Mouse (Mus musculus): ENCODE results near the gene Ptpa. TPM values are rescaled to one million over a fixed set of nuclear protein-coding genes. Genes with fewer than 3 reads are reported as not detected.

Ptpa gene
- total RNA-seq, 2 experiments from 2014 or later: 61.0 to 127 TPM

DNA sequence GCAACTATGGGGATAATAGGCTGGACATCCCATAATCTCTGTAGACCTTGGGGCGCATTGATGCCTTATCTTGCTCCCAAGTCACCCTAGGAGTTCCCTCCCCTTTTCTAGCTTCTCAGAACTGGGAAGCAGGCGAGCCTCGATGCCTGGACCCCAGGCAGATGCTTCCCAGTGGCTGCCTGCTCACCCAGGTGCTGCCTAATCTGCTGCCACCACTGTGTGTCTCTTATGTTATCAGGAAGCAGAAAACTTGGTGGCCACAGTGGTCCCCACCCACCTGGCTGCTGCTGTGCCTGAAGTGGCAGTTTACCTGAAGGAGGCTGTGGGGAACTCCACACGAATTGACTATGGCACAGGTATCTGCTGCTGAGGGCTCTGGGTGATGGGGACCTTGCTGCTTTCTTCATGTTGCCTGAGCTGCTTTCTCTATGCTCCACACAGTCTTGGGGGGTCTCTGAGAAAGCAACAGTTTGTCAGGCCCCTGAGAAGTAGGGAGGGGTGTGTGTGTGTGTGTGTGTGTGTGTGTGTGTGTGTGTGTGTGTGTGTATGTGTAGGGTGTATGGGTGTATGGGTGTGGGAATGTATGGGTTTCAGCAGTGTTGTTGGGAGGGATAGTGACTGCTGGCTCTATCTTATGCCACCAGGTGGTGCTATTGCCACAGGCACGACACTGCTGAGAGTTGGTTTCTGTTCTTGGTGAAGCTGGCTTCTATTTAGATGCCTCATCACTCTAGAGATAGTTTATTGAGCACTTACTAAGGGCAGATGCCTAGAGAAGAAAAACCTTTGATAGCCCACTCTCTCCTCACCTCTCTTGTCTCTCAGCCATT, 19.7 kb downstream of the Ptpa start:
- ATAC-seq (replicated peaks; ENCODE audit: poor library complexity, severe bottlenecking): peak; percentile 83

GRCm38 (mm10) chr2:30436156-30436545, 20.3 kb downstream of the Ptpa start:
- no peak for ATAC-seq (replicated peaks; ENCODE audit: poor library complexity, severe bottlenecking)

DNA sequence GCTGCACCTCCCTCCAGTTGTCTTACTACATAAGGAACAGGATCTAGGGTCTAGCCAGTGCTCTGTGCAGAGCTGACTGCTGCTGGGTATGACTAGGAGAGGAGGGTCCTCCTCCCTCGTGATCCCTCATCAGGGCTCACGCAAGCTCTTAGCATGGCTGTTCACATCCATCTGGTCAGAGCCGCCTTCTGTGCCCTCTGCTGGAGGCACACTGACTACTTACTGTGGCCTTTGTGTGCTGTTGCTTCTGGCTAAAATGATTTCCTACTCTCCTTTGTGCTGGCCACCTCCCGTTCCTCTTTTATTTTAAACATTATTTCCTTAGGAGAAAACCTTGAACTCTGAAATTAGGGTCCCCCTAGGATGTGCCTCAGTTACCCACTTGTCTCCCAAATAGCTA, 21.0 kb downstream of the Ptpa start:
- no peak for ATAC-seq (replicated peaks; ENCODE audit: poor library complexity, severe bottlenecking)

- no peak for ATAC-seq (replicated peaks; ENCODE audit: poor library complexity, severe bottlenecking)
These were observed 22.0 kb downstream of the Ptpa start for GRCm38 (mm10) chr2:30437791-30438190.

GRCm38 (mm10) chr2:30439631-30440030, 23.8 kb downstream of the Ptpa start:
- ATAC-seq (replicated peaks; ENCODE audit: poor library complexity, severe bottlenecking): no peak

DNA sequence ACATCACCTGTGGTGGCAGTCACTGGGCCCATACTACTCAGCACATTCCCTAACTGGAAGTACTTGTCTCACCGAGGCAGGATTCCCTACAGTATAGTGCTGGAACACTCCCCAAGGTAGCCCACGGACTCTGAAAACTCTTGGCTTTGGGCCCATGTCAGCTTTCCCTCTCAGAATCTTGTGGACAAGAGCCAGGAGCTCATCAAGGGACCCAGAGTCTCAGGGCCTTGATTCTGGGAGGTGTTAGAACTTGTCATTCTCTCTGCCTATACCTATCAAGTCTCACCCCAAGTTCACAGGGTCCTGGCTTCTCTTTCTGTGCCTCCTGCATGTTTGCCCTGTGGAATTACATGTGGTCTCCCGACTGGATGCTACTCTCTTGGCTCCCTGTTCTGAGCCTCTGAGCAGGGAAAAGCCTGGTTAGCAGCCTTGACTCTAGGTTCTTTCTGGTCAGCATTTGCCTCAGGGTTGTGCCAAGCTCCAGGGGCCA, 24.4 kb downstream of the Ptpa start:
- no peak for ATAC-seq (replicated peaks; ENCODE audit: poor library complexity, severe bottlenecking)

DNA sequence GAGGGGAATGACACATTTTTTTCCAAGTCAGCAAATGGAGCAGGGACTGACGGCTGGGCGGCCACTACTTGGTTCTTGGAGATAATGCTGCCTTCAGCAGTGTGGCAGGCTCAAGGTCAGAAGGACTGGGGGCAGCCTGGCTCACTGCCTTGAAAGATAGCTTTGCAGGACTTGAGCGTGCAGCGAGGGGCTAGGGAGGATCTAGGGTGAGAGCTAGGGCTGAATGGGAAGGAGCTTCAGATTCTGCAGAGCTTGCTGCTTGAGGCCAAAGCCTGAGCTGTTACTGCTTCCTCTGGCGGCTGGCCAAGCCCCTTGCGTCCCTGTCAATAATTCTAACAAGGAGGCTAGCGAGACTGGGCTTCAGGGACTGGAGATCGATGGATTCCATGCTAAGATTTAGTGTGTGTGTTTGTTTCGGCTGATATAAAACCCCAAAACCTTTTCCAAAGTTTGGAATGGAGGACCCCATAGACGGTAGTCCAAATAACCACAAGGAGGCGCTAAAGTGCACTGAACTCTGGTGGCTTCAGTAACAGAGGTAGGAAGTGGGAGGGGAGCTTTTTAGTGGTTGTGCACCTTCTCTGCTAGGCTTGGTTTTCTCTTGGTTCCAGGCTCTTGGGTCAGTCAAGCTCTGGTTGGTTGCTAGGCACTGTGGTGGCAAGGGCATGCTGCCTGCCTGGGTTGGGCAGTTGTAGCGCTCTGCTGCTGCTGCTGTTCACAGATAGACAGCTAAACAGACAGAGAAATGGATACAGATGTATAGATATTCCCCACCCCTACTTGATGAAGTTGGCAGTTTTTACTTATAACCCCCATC, 25.1 kb downstream of the Ptpa start:
- peak; percentile 75 for ATAC-seq (replicated peaks; ENCODE audit: poor library complexity, severe bottlenecking)

DNA sequence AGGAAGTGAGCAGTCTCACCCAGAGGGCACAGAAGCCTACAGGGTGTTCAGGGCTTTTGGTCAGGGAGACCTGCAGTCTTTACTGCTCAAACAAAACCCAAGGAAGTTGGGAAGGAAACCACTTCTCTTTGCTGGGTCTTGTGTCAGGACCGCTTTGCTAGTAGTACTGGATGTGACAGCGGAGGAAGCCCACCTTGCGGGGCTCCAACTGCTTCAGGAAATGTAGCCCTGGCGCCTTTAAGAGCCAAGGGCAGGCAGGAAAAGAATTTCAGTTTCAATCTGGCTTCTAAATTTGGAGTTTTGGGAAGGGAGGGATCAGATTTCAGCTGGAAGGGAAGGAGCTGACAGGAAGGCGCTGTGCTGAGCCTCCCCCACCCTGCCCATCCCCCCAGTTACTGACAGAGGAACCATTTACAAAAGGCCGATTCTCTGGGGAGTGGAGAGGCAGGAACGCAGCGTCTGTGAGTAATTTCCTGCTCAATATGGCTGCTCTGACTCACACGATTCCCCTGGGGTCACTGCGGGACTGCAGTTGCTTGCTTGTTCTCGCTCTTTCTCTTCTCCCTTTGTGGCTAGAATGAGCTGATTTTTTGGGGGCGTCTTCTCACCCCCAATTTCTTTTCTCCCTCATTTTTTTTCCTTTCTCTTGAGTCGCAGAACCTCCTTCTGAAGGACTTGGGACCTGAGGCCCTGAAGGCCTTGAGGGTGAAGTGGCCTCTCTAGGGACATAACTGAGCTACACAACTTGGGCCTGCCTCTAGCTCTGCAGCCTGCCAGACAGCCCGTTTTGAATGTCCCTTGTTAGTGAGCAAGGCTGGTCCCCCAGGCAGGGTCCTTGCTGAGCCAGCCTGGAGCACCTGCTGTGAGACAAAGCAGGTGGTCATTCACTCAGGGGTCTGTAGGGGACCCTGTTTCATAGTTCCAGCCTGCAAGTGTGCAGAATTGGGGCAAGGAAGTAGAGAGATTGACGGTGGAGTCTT, 26.0 kb downstream of the Ptpa start:
- ATAC-seq (replicated peaks; ENCODE audit: poor library complexity, severe bottlenecking): peak; percentile 64

DNA sequence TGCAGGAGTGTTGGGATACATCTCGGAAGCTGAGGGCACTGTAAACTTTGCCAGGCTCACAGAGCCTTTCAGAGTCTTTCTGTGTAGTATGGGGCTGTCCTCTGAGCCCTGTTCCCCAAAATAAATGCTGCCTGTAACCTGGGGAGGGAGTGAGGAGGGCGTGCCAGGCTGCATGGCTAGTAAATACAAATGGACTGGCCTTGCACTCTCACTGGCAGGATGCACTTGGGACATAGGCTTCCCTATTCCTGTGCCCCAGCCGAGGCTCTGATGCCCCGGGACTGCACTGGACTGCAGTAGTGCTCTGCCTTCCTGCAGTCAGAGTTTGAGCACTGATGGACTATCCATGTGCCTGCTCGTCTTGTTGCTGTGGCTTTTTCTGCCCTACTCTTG, 26.7 kb downstream of the Ptpa start:
- no peak for ATAC-seq (replicated peaks; ENCODE audit: poor library complexity, severe bottlenecking)

DNA sequence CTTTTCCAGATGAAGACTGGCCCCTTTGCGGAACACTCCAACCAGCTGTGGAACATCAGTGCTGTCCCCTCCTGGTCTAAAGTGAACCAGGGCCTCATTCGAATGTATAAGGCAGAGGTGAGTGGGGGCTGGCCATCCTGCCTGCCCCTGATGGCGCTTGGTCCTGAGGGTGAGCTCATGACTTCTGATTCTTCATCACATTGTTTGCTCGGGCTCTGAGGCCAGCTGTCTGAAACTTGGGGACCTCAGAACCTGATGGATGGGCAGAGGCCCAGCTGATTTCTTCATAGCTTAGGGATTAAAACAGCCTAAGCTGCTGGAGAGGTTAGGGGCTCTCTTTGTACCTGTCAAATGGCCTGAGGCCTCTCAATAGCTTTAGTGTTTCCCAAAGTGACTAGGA, 27.4 kb downstream of the Ptpa start:
- no peak for ATAC-seq (replicated peaks; ENCODE audit: poor library complexity, severe bottlenecking)

DNA sequence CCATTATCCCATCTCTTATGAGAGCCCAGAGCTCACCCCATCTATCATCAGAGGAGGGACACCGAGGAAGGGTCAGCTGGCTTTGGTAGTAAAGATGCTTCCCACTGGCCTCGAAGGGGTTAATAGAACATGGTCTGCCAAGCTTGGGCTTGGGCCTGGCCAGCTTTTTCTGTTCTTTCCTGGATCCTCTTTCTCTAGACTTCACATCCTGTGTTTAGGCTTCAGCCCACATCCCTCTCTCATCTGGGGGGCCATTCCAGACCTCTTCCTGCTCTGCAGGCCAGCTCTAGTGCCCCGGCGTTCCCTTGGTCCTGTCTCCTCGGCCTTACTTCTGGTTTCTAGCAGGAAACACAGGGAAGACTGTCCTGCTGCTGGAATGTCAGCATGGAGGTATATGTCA, 28.2 kb downstream of the Ptpa start:
- no peak for ATAC-seq (replicated peaks; ENCODE audit: poor library complexity, severe bottlenecking)

DNA sequence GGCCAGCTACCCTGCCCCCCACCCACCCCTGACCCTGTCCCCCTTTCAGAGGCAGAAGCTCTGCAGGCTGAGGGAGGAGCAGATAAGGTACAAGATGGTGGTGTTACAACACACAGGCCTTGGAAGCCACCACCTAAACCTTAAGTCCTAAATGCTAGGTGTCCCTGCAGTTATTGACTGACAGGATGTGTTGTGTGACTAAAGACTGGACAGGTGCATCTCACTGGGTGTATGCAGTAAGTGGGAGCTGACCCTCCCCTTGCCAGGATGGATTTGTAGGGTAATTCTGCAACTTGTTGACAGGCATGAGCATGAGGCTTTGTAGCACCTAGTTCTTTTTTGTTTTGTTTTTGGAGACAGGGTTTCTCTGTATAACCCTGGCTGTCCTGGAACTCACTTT, 28.6 kb downstream of the Ptpa start:
- ATAC-seq (replicated peaks; ENCODE audit: poor library complexity, severe bottlenecking): no peak

DNA sequence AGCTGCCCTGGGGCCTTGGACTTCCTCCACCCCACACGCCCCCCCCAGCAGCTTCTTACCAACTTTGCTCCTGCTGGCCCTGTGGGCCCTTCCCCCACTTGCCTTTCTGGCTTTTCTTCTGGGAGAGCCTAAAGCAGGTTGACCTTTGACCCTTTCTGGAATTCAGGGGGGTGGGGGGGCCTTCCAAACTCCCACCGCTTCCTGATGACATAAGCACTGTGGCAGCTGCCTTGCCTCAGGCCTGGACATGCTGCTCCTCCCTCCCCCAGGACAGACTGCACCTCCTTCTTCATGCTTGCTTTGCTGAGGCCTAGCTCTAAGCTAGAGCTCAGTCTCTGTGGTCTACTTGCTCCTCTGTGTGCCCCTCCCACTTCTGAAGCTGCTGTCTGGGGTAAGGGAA, 29.5 kb downstream of the Ptpa start:
- ATAC-seq (replicated peaks; ENCODE audit: poor library complexity, severe bottlenecking): no peak

- no peak for ATAC-seq (replicated peaks; ENCODE audit: poor library complexity, severe bottlenecking)
These were observed 31.3 kb downstream of the Ptpa start for GRCm38 (mm10) chr2:30446891-30447826.

- no peak for ATAC-seq (replicated peaks; ENCODE audit: poor library complexity, severe bottlenecking)
These were observed 32.5 kb downstream of the Ptpa start for GRCm38 (mm10) chr2:30448371-30448770.

DNA sequence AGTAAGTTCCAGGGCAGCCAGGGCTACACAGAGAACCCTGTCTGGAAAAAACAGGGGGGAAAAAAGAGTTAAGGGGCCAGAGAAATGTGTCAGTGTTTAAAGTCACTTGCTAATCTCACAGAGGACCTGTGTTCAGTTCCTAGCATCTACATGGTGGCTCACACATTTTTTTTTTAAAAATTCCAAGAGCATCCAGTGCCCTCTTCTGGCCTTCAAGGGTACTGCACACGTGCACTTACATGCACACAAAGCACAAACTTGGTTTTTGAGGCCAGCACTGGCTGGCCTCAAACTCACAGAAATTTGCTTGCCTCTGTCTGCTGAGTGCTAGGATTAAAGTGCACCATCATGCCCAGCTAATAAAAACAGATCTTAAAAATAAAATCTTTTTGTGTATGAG, 34.7 kb downstream of the Ptpa start:
- no peak for ATAC-seq (replicated peaks; ENCODE audit: poor library complexity, severe bottlenecking)

DNA sequence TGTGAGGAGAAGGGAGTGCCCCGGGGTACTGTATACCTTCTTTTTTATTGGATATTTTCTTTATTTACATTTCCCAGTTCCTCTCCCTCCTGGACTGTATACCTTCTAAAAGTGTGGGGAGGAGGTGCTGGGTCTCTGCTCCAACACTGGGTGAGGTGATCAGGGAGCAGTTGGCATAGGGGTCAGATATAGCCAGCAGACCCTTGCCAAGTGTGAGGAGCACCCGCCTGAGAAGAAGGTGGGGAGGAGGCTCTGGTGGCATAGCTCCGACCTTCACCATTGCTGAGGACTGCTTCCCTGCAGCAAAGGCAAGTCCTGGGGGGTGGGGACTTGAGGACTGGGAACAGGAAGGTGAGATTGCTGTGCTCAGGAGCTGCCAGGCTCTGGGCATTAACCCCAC, 35.7 kb downstream of the Ptpa start:
- no peak for ATAC-seq (replicated peaks; ENCODE audit: poor library complexity, severe bottlenecking)

DNA sequence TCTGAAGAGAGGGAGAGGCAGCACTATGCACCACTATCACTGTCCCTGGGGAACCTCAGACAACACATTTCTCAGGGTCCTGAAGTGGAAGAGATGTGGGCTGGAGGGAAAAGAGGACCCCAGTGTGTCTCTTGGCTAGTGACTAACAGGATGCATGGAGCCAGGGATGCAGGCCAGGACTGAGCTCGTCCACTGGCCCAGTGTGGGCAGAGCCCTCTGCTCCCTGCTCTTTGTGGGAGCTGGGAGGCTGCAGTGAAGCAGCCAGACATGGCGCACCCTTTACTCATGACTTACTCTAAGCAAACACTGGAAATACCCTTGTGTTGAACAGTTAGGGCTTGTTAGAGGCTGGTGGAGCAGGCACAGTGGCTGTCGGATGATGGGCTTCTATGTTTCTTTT, 37.7 kb downstream of the Ptpa start:
- ATAC-seq (replicated peaks; ENCODE audit: poor library complexity, severe bottlenecking): no peak

DNA sequence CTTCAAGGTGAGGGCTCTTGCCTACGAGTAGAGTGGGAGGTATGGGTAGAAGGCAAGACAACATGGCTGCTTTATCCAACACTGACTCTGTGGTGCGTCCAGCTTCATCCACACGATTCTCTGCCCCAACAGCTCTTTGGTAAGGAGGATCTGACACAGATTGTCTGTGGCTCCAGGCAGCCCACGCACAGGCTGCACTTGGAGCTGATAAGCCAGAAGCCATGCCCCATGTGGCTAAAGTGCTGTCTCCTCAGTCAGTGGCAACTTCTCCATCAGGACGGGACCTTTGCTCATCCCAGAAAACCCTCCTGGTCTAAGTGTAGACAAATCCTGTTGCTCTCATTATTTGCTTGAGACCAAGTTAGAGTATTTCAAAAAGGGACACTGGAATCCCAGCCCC, 38.7 kb downstream of the Ptpa start:
- ATAC-seq (replicated peaks; ENCODE audit: poor library complexity, severe bottlenecking): no peak

Data from granulocyte monocyte progenitor cell, adult 5-6 weeks (primary cell).